Mouse (Mus musculus) CD4-positive, CD25-positive, alpha-beta regulatory T cell, adult 9 weeks (primary cell): ENCODE data around the gene Tdpoz1. TPM values are rescaled to one million over a fixed set of nuclear protein-coding genes. Genes with fewer than 3 reads are reported as not detected.

Experiments used
- polyA plus RNA-seq: library from polyadenylated mRNA; unstranded; fragments of 100-300 nt; shearing (Covaris generic); gene quantifications from one replicate; pipeline ENCODE4 v1.2.1, GENCODE M21; 2017

Gene Tdpoz1
- not detected for polyA plus RNA-seq

DNA sequence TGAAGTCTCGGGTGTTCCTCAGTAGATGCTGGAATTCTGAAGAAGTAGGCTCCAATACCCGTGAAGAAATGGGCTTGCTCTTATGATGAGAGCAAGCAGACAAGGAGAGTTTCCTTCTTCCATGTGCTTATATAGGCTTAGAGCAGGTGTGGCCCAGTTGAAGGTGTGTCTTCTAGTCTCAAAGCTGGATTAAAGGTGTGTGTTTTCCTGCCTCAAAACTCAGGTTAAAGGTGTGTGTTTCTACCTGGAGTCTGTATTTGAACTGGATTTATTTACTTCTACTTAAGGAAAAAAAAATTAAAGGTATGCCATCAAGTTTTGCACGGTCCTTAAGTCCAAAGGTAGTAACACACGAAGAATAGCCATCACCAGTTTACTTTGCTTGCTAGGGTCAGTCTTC, at the start of gene Tdpoz1:
Tdpoz1 (minus strand) TSS at position 101 of the 400 bp plus-strand sequence.

DNA sequence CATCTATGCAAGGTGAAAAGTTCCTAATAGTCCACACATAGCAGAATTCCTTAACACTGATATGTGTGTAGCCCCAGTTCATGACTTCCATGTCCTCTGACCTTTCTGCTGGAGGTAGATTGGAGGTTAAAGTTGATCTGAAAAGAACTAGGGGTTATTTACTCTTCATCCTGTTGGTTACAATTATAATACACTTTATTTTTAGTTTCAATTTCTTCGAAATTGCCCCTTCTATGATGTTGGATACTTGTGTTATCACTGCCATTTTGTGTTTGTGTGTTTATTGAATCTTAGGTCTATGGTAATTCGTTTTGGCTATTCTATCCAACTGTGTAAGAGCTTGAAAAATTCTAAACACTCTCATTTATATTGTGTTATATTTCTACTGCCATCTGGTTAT, 16.9 kb upstream of the Tdpoz1 start, which contains the start of gene Gm37596:
Gm37596 (minus strand) TSS at position 101 of the 400 bp plus-strand sequence.

DNA sequence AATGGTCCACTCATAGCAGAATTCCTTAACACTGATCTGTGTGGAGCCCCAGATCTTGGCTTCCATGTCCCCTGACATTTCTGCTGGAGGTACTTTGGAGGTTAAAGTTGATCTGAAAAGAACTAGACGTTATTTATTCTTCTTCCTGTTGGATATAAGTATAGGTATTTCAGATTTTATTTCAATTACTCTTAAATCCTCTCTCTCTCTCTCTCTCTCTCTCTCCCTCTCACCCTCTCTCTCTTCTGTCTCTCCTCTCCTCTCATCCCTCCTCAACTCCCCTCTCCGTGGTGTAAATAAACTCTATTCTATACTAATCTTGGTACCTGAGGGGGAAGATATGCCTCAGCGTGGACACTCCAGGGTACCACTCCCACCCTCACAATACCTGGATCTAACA, 23.5 kb downstream of the Tdpoz1 start, which contains the start of gene Tdpoz2:
Tdpoz2 (minus strand) TSS at position 101 of the 400 bp plus-strand sequence.

Other genes starting within 250 kb of the Tdpoz1 start
- gene Tchh, start 234.0 kb downstream of the Tdpoz1 start, polyA plus RNA-seq: 0.05 TPM
- not detected for gene Tchhl1, start 207.6 kb downstream of the Tdpoz1 start, polyA plus RNA-seq
- gene S100a11, start 155.8 kb downstream of the Tdpoz1 start, polyA plus RNA-seq: 715 TPM
- 1,126 TPM for gene S100a10, start 121.2 kb downstream of the Tdpoz1 start, polyA plus RNA-seq
- not detected for gene Tdpoz2, start 23.6 kb downstream of the Tdpoz1 start, polyA plus RNA-seq
- gene Gm37596, start 16.8 kb upstream of the Tdpoz1 start, polyA plus RNA-seq: not detected
- gene Gm5773, start 96.7 kb upstream of the Tdpoz1 start, polyA plus RNA-seq: not detected
- not detected for gene Tdpoz4, start 120.1 kb upstream of the Tdpoz1 start, polyA plus RNA-seq
- gene Tdpoz3, start 149.7 kb upstream of the Tdpoz1 start, polyA plus RNA-seq: not detected